Mouse (Mus musculus) hindbrain, embryonic 12.5 days (tissue): ENCODE measurements around the gene Gadl1. TPM values are rescaled to one million over a fixed set of nuclear protein-coding genes. Genes with fewer than 3 reads are reported as not detected.

Experiments
- ATAC-seq: fragments of 200-750 bp; cut with Nextera tagmentation; 2 replicates; pipeline ENCODE4 v1.8.0; 2017; ENCODE audit warnings: moderate TSS enrichment; ENCODE audit not compliant: low FRiP score
- H3K27ac ChIP-seq: fragments of 300-500 bp; sonication (generic); 2 replicates; pipeline ENCODE4 v1.5.1; 2016; ENCODE audit warnings: mild to moderate bottlenecking
- H3K27me3 ChIP-seq: fragments of 300-500 bp; sonication (generic); 2 replicates; pipeline ENCODE4 v1.6.1; 2016; ENCODE audit warnings: mild to moderate bottlenecking
- H3K36me3 ChIP-seq: fragments of 300-500 bp; sonication (generic); 2 replicates; pipeline ENCODE4 v1.6.1; 2016; ENCODE audit warnings: mild to moderate bottlenecking
- H3K4me1 ChIP-seq: fragments of 300-500 bp; sonication (generic); 2 replicates; pipeline ENCODE4 v1.6.1; 2016
- H3K4me2 ChIP-seq: fragments of 300-500 bp; sonication (generic); replicated peaks from 2 replicates; pipeline ENCODE4 v1.6.1; 2016; ENCODE audit warnings: mild to moderate bottlenecking
- H3K4me3 ChIP-seq: fragments of 300-500 bp; sonication (generic); 2 replicates; pipeline ENCODE4 v1.5.1; 2016; ENCODE audit warnings: mild to moderate bottlenecking
- H3K9ac ChIP-seq: fragments of 300-500 bp; sonication (generic); 2 replicates; pipeline ENCODE4 v1.6.1; 2016; ENCODE audit warnings: mild to moderate bottlenecking, moderate library complexity
- H3K9me3 ChIP-seq: fragments of 300-500 bp; sonication (generic); replicated peaks from 2 replicates; pipeline ENCODE4 v1.6.1; 2016; ENCODE audit warnings: mild to moderate bottlenecking
- WGBS: fragments of 180-500 bp; shearing (Covaris S2); methylation state at CpG from one replicate; pipeline ENCODE4 v1.1.7; 2016; 5-methylcytosine and 5-hydroxymethylcytosine counted together
- polyA plus RNA-seq: library from polyadenylated mRNA; unstranded; fragments of >200 nt; fragmentation: Nextera tagmentation; extraction: Ambion mirVana; gene quantifications from 2 replicates; pipeline ENCODE4 v1.2.1, GENCODE M21; 2016

Gadl1 gene
- polyA plus RNA-seq, 1 experiment from 2014 or later = 0.43 TPM

- H3K4me2 ChIP-seq = peak overlapping the region; percentile 19; the same call in 1 of the 2 replicates
- no peak for ATAC-seq
- 13% methylated on average over 15 of the region's 15 CpGs for WGBS
Observed at GRCm38 (mm10) chr9:115908325-115908724, 930 bp upstream of the Gadl1 start.

GRCm38 (mm10) chr9:115914006-115914405 lies 4.8 kb downstream of the Gadl1 start:
- H3K9me3 ChIP-seq = no peaks in the 10 kb centered on the region
- 63% methylated on average over 7 of the region's 7 CpGs for WGBS
- ATAC-seq = no peak
- no peaks in the 10 kb centered on the region for H3K36me3 ChIP-seq
- H3K4me2 ChIP-seq = no peak overlapping the region
- H3K4me1 ChIP-seq = no peaks in the 10 kb centered on the region
- no peak overlapping the region for H3K27ac ChIP-seq
- no peak overlapping the region for H3K9ac ChIP-seq
- no peak overlapping the region for H3K4me3 ChIP-seq
- H3K27me3 ChIP-seq = no peaks in the 10 kb centered on the region

More at GRCm38 (mm10) chr9:115908325-115908724, 930 bp upstream of the Gadl1 start:
- H3K9ac ChIP-seq = no peak overlapping the region
- no peaks in the 10 kb centered on the region for H3K9me3 ChIP-seq
- H3K36me3 ChIP-seq = no peaks in the 10 kb centered on the region
- H3K27me3 ChIP-seq = no peaks in the 10 kb centered on the region; the same call in 1 of the 2 replicates
- H3K27ac ChIP-seq = no peak overlapping the region
- H3K4me3 ChIP-seq = no peak overlapping the region
- H3K4me1 ChIP-seq = peaks cover 6% of the 10 kb centered on the region

GRCm38 (mm10) chr9:115915586-115916270 lies 6.5 kb downstream of the Gadl1 start:
- Histone ChIP-seq H3K4me2 (no peak overlapping the region), H3K27me3 (no peaks in the 10 kb centered on the region), H3K36me3 (no peaks in the 10 kb centered on the region), H3K4me1 (no peaks in the 10 kb centered on the region), H3K9me3 (no peaks in the 10 kb centered on the region), H3K9ac (no peak overlapping the region), H3K27ac (no peak overlapping the region), H3K4me3 (no peak overlapping the region)
- no peak for ATAC-seq
- 78% methylated on average over 14 of the region's 14 CpGs for WGBS

- 91% methylated on average over 3 of the region's 3 CpGs for WGBS
- Histone ChIP-seq H3K9me3 (no peaks in the 10 kb centered on the region), H3K27me3 (no peaks in the 10 kb centered on the region), H3K27ac (no peak overlapping the region), H3K4me1 (no peaks in the 10 kb centered on the region), H3K9ac (no peak overlapping the region), H3K4me2 (no peak overlapping the region), H3K4me3 (no peak overlapping the region), H3K36me3 (no peaks in the 10 kb centered on the region)
- ATAC-seq = no peak
Observed at GRCm38 (mm10) chr9:115919736-115920135, 10.5 kb downstream of the Gadl1 start.

GRCm38 (mm10) chr9:115922662-115923061 lies 13.4 kb downstream of the Gadl1 start:
- H3K36me3 ChIP-seq = no peaks in the 10 kb centered on the region
- no peak overlapping the region for H3K4me3 ChIP-seq
- no peak for ATAC-seq
- WGBS = 87% methylated on average over 10 of the region's 10 CpGs
- H3K9me3 ChIP-seq = no peaks in the 10 kb centered on the region
- H3K9ac ChIP-seq = no peak overlapping the region
- no peaks in the 10 kb centered on the region for H3K27me3 ChIP-seq
- H3K27ac ChIP-seq = no peak overlapping the region
- no peak overlapping the region for H3K4me2 ChIP-seq
- no peaks in the 10 kb centered on the region for H3K4me1 ChIP-seq

GRCm38 (mm10) chr9:115924094-115924493 lies 14.8 kb downstream of the Gadl1 start:
- H3K36me3 ChIP-seq = no peaks in the 10 kb centered on the region
- H3K9me3 ChIP-seq = no peaks in the 10 kb centered on the region
- no peaks in the 10 kb centered on the region for H3K27me3 ChIP-seq
- WGBS = 88% methylated on average over 1 of the region's 1 CpGs
- no peak overlapping the region for H3K27ac ChIP-seq
- H3K4me3 ChIP-seq = no peak overlapping the region
- H3K4me1 ChIP-seq = no peaks in the 10 kb centered on the region
- ATAC-seq = no peak
- H3K9ac ChIP-seq = no peak overlapping the region
- H3K4me2 ChIP-seq = no peak overlapping the region

- no peaks in the 10 kb centered on the region for H3K36me3 ChIP-seq
- no peak overlapping the region for H3K4me2 ChIP-seq
- H3K27ac ChIP-seq = no peak overlapping the region
- WGBS = 84% methylated on average over 2 of the region's 2 CpGs
- H3K4me3 ChIP-seq = no peak overlapping the region
- H3K27me3 ChIP-seq = no peaks in the 10 kb centered on the region
- no peak for ATAC-seq
- H3K9ac ChIP-seq = no peak overlapping the region
- H3K9me3 ChIP-seq = no peaks in the 10 kb centered on the region
- H3K4me1 ChIP-seq = no peaks in the 10 kb centered on the region
Observed at GRCm38 (mm10) chr9:115931803-115932202, 22.5 kb downstream of the Gadl1 start.

GRCm38 (mm10) chr9:115932741-115933140 lies 23.5 kb downstream of the Gadl1 start:
- ATAC-seq = no peak
- Histone ChIP-seq H3K9me3 (no peaks in the 10 kb centered on the region), H3K27me3 (no peaks in the 10 kb centered on the region), H3K4me3 (no peak overlapping the region), H3K9ac (no peak overlapping the region), H3K27ac (no peak overlapping the region), H3K4me1 (no peaks in the 10 kb centered on the region), H3K4me2 (no peak overlapping the region), H3K36me3 (no peaks in the 10 kb centered on the region)
- WGBS = 86% methylated on average over 4 of the region's 4 CpGs

GRCm38 (mm10) chr9:115933243-115933964 lies 24.1 kb downstream of the Gadl1 start:
- H3K36me3 ChIP-seq = no peaks in the 10 kb centered on the region
- H3K27ac ChIP-seq = no peak overlapping the region
- WGBS = 69% methylated on average over 7 of the region's 7 CpGs
- no peaks in the 10 kb centered on the region for H3K9me3 ChIP-seq
- no peak overlapping the region for H3K9ac ChIP-seq
- H3K27me3 ChIP-seq = no peaks in the 10 kb centered on the region
- H3K4me1 ChIP-seq = no peaks in the 10 kb centered on the region
- H3K4me3 ChIP-seq = no peak overlapping the region
- no peak overlapping the region for H3K4me2 ChIP-seq
- ATAC-seq = no peak

- no peaks in the 10 kb centered on the region for H3K27me3 ChIP-seq
- no peak for ATAC-seq
- no peaks in the 10 kb centered on the region for H3K4me1 ChIP-seq
- no peak overlapping the region for H3K4me2 ChIP-seq
- no peak overlapping the region for H3K9ac ChIP-seq
- H3K27ac ChIP-seq = no peak overlapping the region
- WGBS = 93% methylated on average over 11 of the region's 11 CpGs
- no peaks in the 10 kb centered on the region for H3K36me3 ChIP-seq
- no peaks in the 10 kb centered on the region for H3K9me3 ChIP-seq
- no peak overlapping the region for H3K4me3 ChIP-seq
Observed at GRCm38 (mm10) chr9:115934288-115934687, 25.0 kb downstream of the Gadl1 start.

GRCm38 (mm10) chr9:115936350-115936749 lies 27.1 kb downstream of the Gadl1 start:
- Histone ChIP-seq H3K9ac (no peak overlapping the region), H3K27ac (no peak overlapping the region), H3K27me3 (no peaks in the 10 kb centered on the region), H3K4me1 (no peaks in the 10 kb centered on the region), H3K36me3 (no peaks in the 10 kb centered on the region), H3K4me2 (no peak overlapping the region), H3K4me3 (no peak overlapping the region), H3K9me3 (no peaks in the 10 kb centered on the region)
- ATAC-seq = no peak
- 80% methylated on average over 2 of the region's 2 CpGs for WGBS

- WGBS = 96% methylated on average over 5 of the region's 5 CpGs
- Histone ChIP-seq H3K4me2 (no peak overlapping the region), H3K4me1 (peaks cover 3% of the 10 kb centered on the region; the same call in 1 of the 2 replicates), H3K4me3 (no peak overlapping the region), H3K27me3 (no peaks in the 10 kb centered on the region), H3K36me3 (no peaks in the 10 kb centered on the region), H3K9me3 (no peaks in the 10 kb centered on the region), H3K9ac (no peak overlapping the region), H3K27ac (no peak overlapping the region)
- no peak for ATAC-seq
Observed at GRCm38 (mm10) chr9:115937915-115938314, 28.7 kb downstream of the Gadl1 start.

GRCm38 (mm10) chr9:115939420-115939819 lies 30.2 kb downstream of the Gadl1 start:
- Histone ChIP-seq H3K27ac (no peak overlapping the region), H3K4me3 (no peak overlapping the region), H3K36me3 (no peaks in the 10 kb centered on the region), H3K4me2 (no peak overlapping the region), H3K9me3 (no peaks in the 10 kb centered on the region), H3K4me1 (peaks cover 9% of the 10 kb centered on the region; the same call in 1 of the 2 replicates), H3K9ac (no peak overlapping the region), H3K27me3 (no peaks in the 10 kb centered on the region)
- 87% methylated on average over 3 of the region's 3 CpGs for WGBS
- ATAC-seq = no peak
